Mouse (Mus musculus): ENCODE measurements at regions not wholly inside any gene's neighbourhood (a gene's known extent, or its start where the extent isn't known, plus 50 kb on each side); places are given as distances from the start of the nearest gene placed in this dataset.

- TF ChIP-seq CTCF (IDR thresholded peaks at IDR 0.05; ENCODE audit: low read depth) (no peak), EP300 (IDR thresholded peaks at IDR 0.05; ENCODE audit: low read depth) (no peak)
Observed at GRCm38 (mm10) chr13:59915734-59916133, 92.8 kb upstream of the Tut7 start.
